Mouse (Mus musculus) CH12.LX (cell line): ENCODE measurements around the gene Sh3rf1.
"Not testable (repeated sequence)": the region's sequence is repeated elsewhere in the genome, so short reads cannot be mapped to it uniquely, and the experiment has no call there.

ENCODE experiments used
- CHD1 ChIP-seq: IDR thresholded peaks from 2 replicates; pipeline ENCODE4 v1.6.1; 2012; ENCODE audit warnings: low read depth, low read length, improper control_type of control experiment, inconsistent platforms
- CHD2 ChIP-seq: IDR thresholded peaks from 2 replicates; pipeline ENCODE4 v1.6.1; 2011; ENCODE audit warnings: low read length, improper control_type of control experiment
- CTCF ChIP-seq, 2 experiments: IDR thresholded peaks in 1 of 2; conservative IDR thresholded peaks in 1 of 2; 2 replicates each; pipeline ENCODE4 v1.5.1; 2011 to 2012; ENCODE audit warnings: low read depth in 2 of 2, low read length in 2 of 2, improper control_type of control experiment in 1 of 2, inconsistent platforms in 1 of 2, mild to moderate bottlenecking in 1 of 2, moderate library complexity in 1 of 2
- ELF1 ChIP-seq: IDR thresholded peaks from 2 replicates; pipeline ENCODE4 v1.6.1; 2014; ENCODE audit warnings: low read depth, mild to moderate bottlenecking, inconsistent platforms, low read length, improper control_type of control experiment
- POLR2A ChIP-seq: IDR thresholded peaks from 2 replicates; pipeline ENCODE4 v1.6.1; 2011; ENCODE audit warnings: low read depth, mild to moderate bottlenecking, improper control_type of control experiment, low read length

- TF ChIP-seq CTCF (conservative IDR thresholded peaks at IDR 0.05 in 1 of 2, IDR thresholded peaks at IDR 0.05 in 1 of 2; ENCODE audit: low read depth in 2 of 2, low read length in 2 of 2); POLR2A; CHD2; ELF1; CHD1: not testable (repeated sequence)
These were observed 186.0 kb downstream of the Sh3rf1 start for GRCm38 (mm10) chr8:61409712-61410111.
